Mouse (Mus musculus) layer of hippocampus, adult 6 months (tissue): Measurements from ENCODE around the gene Nagk. TPM values are rescaled to one million over a fixed set of nuclear protein-coding genes. Genes with fewer than 3 reads are reported as not detected.

Source experiments
- long read RNA-seq, 2 experiments: library from polyadenylated mRNA; unstranded; transcript quantifications; one replicate each; pipeline ENCODE4 v2.0.0; 2019 to 2020
- polyA plus RNA-seq: library from polyadenylated mRNA; unstranded; fragments of <200 nt; fragmentation: Nextera tagmentation; gene quantifications from 2 replicates; pipeline ENCODE4 v1.2.3, GENCODE M21; 2021

Nagk gene
- 94.9 and 99.7 TPM in 2 replicates for polyA plus RNA-seq
- long read RNA-seq, experiment 1, transcript Nagk-206 (10 exons, 1,049 nt): minor isoform, 24 of 91 reads
- long read RNA-seq, experiment 1, transcript Nagk-201 (10 exons, 1,405 nt): major isoform, 36 of 91 reads
- long read RNA-seq, experiment 1, partial matches to known transcripts: 8 of 91 reads
- long read RNA-seq, experiment 1, other reads (novel, unspliced or antisense): 22 of 91 reads
- long read RNA-seq, experiment 2, transcript Nagk-206 (10 exons, 1,049 nt): minor isoform, 38 of 137 reads
- long read RNA-seq, experiment 2, transcript Nagk-201 (10 exons, 1,405 nt): major isoform, 43 of 137 reads
- long read RNA-seq, experiment 2, transcript Nagk-210 (1 exons, 752 nt): minor isoform, 11 of 137 reads
- long read RNA-seq, experiment 2, partial matches to known transcripts: 2 of 137 reads
- long read RNA-seq, experiment 2, other reads (novel, unspliced or antisense): 38 of 137 reads

GRCm38 (mm10) chr6:83794760-83795296 is at the start of gene Nagk:
TSS of gene Nagk (plus strand) at chr6:83794982.

GRCm38 (mm10) chr6:83762344-83762743 is 32.4 kb upstream of the Nagk start, which contains the start of gene Ankrd53:
TSS of gene Ankrd53 (plus strand) at chr6:83762644.

GRCm38 (mm10) chr6:83775638-83776293 is 19.0 kb upstream of the Nagk start, which contains the start of gene Tex261:
TSS of gene Tex261 (minus strand) at chr6:83775813.

GRCm38 (mm10) chr6:83831606-83832123 is 36.9 kb downstream of the Nagk start, which contains the start of gene Paip2b:
TSS of gene Paip2b (minus strand) at chr6:83831741.

Other genes starting within 250 kb of the Nagk start
- gene Stambp, start 222.3 kb upstream of the Nagk start, polyA plus RNA-seq: 38.7 and 41.2 TPM in 2 replicates
- gene Clec4f, start 138.8 kb upstream of the Nagk start, polyA plus RNA-seq: not detected in 2 replicates
- gene Cd207, start 117.1 kb upstream of the Nagk start, polyA plus RNA-seq: not detected in 2 replicates
- not detected in 2 replicates for gene Vax2, start 83.7 kb upstream of the Nagk start, polyA plus RNA-seq
- gene Atp6v1b1, start 52.0 kb upstream of the Nagk start, polyA plus RNA-seq: 0.15 and 0.21 TPM in 2 replicates
- gene Ankrd53, start 32.3 kb upstream of the Nagk start, polyA plus RNA-seq: not detected in 2 replicates
- gene Tex261, start 19.2 kb upstream of the Nagk start, polyA plus RNA-seq: 73.0 and 73.3 TPM in 2 replicates
- 12.4 and 14.5 TPM in 2 replicates for gene Paip2b, start 36.8 kb downstream of the Nagk start, polyA plus RNA-seq
- gene Zfp638, start 72.1 kb downstream of the Nagk start, polyA plus RNA-seq: 20.5 and 25.6 TPM in 2 replicates
- 0.59 and 1.3 TPM in 2 replicates for gene Dysf, start 213.6 kb downstream of the Nagk start, polyA plus RNA-seq